Mouse (Mus musculus) forebrain, embryonic 11.5 days (tissue): ENCODE data around the gene Dcaf10. TPM values are rescaled to one million over a fixed set of nuclear protein-coding genes. Genes with fewer than 3 reads are reported as not detected.

Source experiments
- ATAC-seq: fragments of 200-750 bp; cut with Nextera tagmentation; replicated peaks from 2 replicates; pipeline ENCODE4 v1.8.0; 2017; ENCODE audit warnings: moderate TSS enrichment; ENCODE audit not compliant: low FRiP score
- DNase-seq: peaks from one replicate; pipeline ENCODE4 v3.0.0-alpha.2; 2017; ENCODE audit warnings: low spot score
- H3K27ac ChIP-seq: fragments of 300-500 bp; sonication (generic); 2 replicates; pipeline ENCODE4 v1.5.1; 2014; ENCODE audit warnings: low read depth, low read length
- H3K27me3 ChIP-seq: fragments of 300-500 bp; sonication (generic); 2 replicates; pipeline ENCODE4 v1.6.1; 2014; ENCODE audit warnings: mild to moderate bottlenecking, low read length, mixed read lengths; ENCODE audit not compliant: control insufficient read depth, insufficient read depth
- H3K36me3 ChIP-seq: fragments of 300-500 bp; sonication (generic); 2 replicates; pipeline ENCODE4 v1.6.1; 2014; ENCODE audit warnings: mild to moderate bottlenecking, low read length, moderate library complexity, mixed read lengths; ENCODE audit not compliant: control insufficient read depth, insufficient read depth
- H3K4me1 ChIP-seq: fragments of 300-500 bp; sonication (generic); replicated peaks from 2 replicates; pipeline ENCODE4 v1.6.1; 2014; ENCODE audit warnings: low read length, mixed read lengths; ENCODE audit not compliant: control insufficient read depth, insufficient read depth
- H3K4me2 ChIP-seq: fragments of 300-500 bp; sonication (generic); 2 replicates; pipeline ENCODE4 v1.6.1; 2014; ENCODE audit warnings: low read depth, mild to moderate bottlenecking, low read length, moderate library complexity, mixed read lengths; ENCODE audit not compliant: severe bottlenecking
- H3K4me3 ChIP-seq: fragments of 300-500 bp; sonication (generic); 2 replicates; pipeline ENCODE4 v1.5.1; 2014; ENCODE audit warnings: low read depth, low read length
- H3K9ac ChIP-seq: fragments of 300-500 bp; sonication (generic); 2 replicates; pipeline ENCODE4 v1.6.1; 2014; ENCODE audit warnings: low read length
- H3K9me3 ChIP-seq: fragments of 300-500 bp; sonication (generic); 2 replicates; pipeline ENCODE4 v1.6.1; 2016; ENCODE audit warnings: low read length, mixed read lengths; ENCODE audit not compliant: control insufficient read depth
- WGBS: fragments of 180-500 bp; shearing (Covaris S2); extraction: QIAGEN DNeasy Blood & Tissue Kit; methylation state at CpG from one replicate; pipeline ENCODE4 v1.1.7; 2014; 5-methylcytosine and 5-hydroxymethylcytosine counted together
- microRNA-seq: library from miRNA; unstranded; fragments of <30 nt; microRNA quantifications from one replicate; pipeline ENCODE4, GENCODE M21; 2016; ENCODE audit not compliant: insufficient number of aligned reads
- polyA plus RNA-seq: library from polyadenylated mRNA; unstranded; fragments of >200 nt; fragmentation: Nextera tagmentation; extraction: Ambion mirVana; gene quantifications from 2 replicates; pipeline ENCODE4 v1.2.1, GENCODE M21; 2014

Gene Dcaf10
- polyA plus RNA-seq, 1 experiment from 2014 or later, result 12.6 TPM

DNA sequence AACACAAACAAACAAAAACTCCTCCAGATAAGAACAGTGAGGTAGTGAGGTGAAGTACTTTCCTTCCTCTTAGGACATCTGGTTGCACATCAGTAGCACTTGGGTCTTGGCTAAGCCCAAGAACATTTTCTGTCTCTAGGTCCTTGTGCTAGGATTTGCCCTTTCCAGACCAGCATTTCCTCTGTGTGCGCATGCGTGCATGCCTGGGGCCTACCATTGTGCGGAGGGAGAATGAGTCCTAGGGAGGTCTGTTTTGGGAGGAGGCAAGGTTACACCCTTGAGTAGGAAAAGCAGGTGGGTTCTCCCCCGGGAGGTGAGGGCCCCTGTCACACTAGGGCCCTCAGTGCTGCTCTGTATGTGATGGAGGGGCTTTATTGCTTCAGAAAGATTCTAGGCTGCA, 77.2 kb downstream of the Dcaf10 start:
- Histone ChIP-seq H3K27ac (no peak overlapping the region), H3K4me3 (no peak overlapping the region), H3K9me3 (no peaks in the 10 kb centered on the region), H3K27me3 (no peaks in the 10 kb centered on the region), H3K9ac (no peak overlapping the region), H3K4me1 (peaks cover 24% of the 10 kb centered on the region), H3K36me3 (no peaks in the 10 kb centered on the region), H3K4me2 (no peak overlapping the region)
- WGBS, result 76% methylated on average over 4 of the region's 4 CpGs
- ATAC-seq, result no peak
- DNase-seq, result no peak

DNA sequence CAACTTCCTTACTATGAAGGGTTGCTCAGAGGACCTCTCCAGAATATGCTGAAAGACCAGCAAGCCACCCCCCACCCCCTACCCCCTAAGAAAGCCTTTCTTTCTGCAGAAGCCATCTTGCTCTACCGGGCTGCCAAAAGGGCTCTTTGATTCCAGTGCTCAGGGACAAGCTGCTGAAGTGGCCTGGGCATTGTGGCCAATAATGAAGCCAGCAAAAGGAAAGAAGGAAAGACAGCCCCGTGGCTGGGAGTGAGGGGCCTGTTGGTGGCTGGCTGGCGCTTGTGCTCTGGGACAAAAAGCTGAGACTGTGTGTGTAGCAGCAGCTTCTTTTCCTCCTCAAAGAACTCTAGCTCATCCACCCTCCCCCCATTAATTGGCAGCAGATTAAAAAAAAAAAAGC, 78.8 kb downstream of the Dcaf10 start:
- Histone ChIP-seq H3K27me3 (no peaks in the 10 kb centered on the region), H3K27ac (peak overlapping the region; percentile 42; the same call in 1 of the 2 replicates), H3K4me2 (no peak overlapping the region), H3K4me1 (peaks cover 25% of the 10 kb centered on the region), H3K9me3 (no peaks in the 10 kb centered on the region), H3K36me3 (no peaks in the 10 kb centered on the region), H3K9ac (no peak overlapping the region), H3K4me3 (no peak overlapping the region)
- WGBS, result 17% methylated on average over 3 of the region's 3 CpGs
- no peak for DNase-seq
- no peak for ATAC-seq

DNA sequence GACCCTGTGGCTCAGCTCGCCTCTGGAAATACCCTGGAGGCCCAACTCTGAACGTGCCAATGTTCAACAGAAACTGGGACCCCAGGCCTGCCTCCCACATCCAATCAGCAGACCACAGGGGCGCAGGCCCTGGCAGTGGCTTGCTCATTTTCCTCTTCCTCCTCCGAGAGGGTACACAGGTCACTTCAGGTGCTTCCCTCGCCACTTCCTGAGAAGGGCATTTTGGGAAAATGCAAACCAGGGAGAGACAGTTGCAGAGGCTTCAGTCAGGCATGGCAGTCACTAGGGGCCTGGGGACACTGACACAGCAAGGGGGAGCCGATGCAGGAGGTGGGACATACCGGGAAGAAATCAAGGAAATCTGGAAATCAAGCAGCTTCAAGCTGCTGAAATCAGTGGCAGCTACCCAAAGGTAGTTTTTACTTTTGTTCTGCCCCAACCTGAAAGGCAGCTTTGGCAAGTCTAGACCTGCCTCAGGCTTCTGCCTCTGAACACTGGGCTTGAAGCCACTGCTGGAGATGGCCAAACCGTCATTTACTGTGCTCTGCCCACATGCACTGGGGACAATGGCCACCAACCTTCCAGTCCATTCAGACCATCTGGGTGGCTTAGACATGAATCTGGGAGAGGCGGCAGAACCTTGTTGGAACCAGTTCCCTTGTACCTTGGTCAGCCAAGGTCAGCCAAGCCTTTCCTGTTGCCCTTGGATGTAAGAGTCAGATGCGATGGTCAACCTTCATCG, 79.8 kb downstream of the Dcaf10 start:
- Histone ChIP-seq H3K4me3 (no peak overlapping the region), H3K4me1 (peaks cover 25% of the 10 kb centered on the region), H3K9me3 (no peaks in the 10 kb centered on the region), H3K27ac (peak overlapping the region; percentile 42), H3K36me3 (no peaks in the 10 kb centered on the region), H3K9ac (0 out of 2 replicates have a peak overlapping the region, but pooled peaks have one; percentile 3), H3K4me2 (no peak overlapping the region), H3K27me3 (no peaks in the 10 kb centered on the region)
- 71% methylated on average over 11 of the region's 11 CpGs for WGBS
- ATAC-seq (no peak), DNase-seq (no peak)

DNA sequence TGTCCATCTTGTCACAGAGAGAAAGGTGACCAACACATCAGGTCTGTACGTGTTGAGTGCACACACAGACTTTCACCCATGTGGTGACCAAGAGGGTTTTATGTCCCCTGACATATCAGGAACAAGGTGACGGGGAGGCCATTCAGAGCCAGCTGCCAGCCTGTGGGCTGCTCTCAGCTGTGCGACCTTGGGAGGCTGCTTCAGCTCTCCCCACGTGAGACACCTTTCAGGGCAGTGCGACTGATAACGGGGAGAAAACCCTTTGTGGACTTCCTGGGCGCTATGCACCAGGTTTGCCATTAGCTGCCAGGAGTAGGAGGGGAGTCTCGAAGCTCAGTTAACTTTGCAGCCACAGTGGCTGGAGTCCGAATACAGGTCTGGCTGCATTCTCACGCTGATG, 80.7 kb downstream of the Dcaf10 start:
- Histone ChIP-seq H3K4me3 (no peak overlapping the region), H3K36me3 (no peaks in the 10 kb centered on the region), H3K9me3 (no peaks in the 10 kb centered on the region), H3K27me3 (no peaks in the 10 kb centered on the region), H3K9ac (no peak overlapping the region), H3K27ac (no peak overlapping the region), H3K4me2 (no peak overlapping the region), H3K4me1 (peaks cover 29% of the 10 kb centered on the region)
- 85% methylated on average over 10 of the region's 10 CpGs for WGBS
- ATAC-seq (no peak), DNase-seq (no peak)

DNA sequence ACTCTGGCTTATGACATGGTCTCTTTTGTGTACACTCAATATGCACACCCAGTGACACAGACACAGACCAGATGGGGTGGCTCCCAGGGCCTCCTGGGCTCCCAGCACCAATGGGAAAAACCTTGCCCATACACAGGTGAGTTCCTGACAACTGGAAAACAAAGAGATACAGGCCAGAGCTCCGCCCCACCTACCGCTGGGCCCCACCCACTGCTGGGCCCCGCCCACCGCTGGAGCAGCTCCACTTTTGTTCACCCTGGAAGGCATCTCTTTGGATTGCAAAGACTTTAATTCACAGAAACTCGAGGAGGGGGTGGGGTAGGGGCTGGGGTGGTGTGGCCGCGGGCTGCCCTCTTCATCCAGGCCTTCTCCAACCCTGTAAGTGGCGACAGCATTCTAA, 81.5 kb downstream of the Dcaf10 start:
- no peaks in the 10 kb centered on the region for H3K36me3 ChIP-seq
- no peak overlapping the region for H3K9ac ChIP-seq
- H3K4me2 ChIP-seq, result no peak overlapping the region
- ATAC-seq (peak; percentile 22; the same call in 1 of the 2 replicates), DNase-seq (no peak)
- peaks cover 31% of the 10 kb centered on the region for H3K4me1 ChIP-seq
- H3K9me3 ChIP-seq, result no peaks in the 10 kb centered on the region
- no peaks in the 10 kb centered on the region for H3K27me3 ChIP-seq
- H3K4me3 ChIP-seq, result no peak overlapping the region
- 9% methylated on average over 8 of the region's 8 CpGs for WGBS
- H3K27ac ChIP-seq, result no peak overlapping the region

DNA sequence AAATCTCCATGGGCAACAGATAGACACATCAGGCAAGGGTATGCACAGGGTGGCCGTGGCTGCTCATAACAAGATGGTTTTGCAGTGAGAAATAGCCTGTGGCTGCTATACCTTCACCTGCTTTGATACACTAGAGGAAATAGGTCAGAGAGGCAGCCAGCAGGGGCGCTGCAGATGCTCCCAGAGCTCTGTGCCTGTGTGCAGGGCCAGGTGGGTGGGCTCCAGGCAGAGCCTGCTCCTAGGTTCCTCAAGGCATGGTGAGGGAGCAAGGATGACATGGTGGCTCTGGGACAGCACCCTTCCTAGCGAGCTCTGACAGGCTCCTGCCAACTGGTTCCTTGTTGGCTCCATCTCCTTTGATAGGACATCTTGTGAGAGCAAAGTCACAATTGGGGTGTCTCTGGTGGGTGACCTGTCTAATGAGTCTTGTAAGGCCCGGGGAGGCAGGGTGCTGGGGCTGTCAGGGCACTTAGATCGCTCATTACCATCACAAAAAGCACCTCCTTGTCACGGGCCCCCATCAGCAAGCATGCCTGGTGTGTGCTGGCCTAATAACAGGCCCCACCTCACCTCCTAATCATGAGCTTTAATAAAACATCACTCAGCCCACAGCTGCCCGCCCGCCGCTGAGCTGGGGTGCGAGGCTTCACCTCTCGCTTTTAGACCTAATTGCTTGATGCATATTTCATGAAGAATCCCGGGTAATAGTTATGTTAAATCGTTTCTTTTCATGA, 85.0 kb downstream of the Dcaf10 start:
- peak; percentile 74 for DNase-seq
- H3K36me3 ChIP-seq, result no peaks in the 10 kb centered on the region
- H3K4me3 ChIP-seq, result no peak overlapping the region
- no peaks in the 10 kb centered on the region for H3K27me3 ChIP-seq
- H3K9ac ChIP-seq, result no peak overlapping the region
- H3K4me1 ChIP-seq, result peaks cover 18% of the 10 kb centered on the region
- WGBS, result 52% methylated on average over 13 of the region's 13 CpGs
- H3K27ac ChIP-seq, result peak overlapping the region; percentile 50
- peak; percentile 60; the same call in 1 of the 2 replicates for ATAC-seq
- no peaks in the 10 kb centered on the region for H3K9me3 ChIP-seq
- no peak overlapping the region for H3K4me2 ChIP-seq

Small RNA genes lying within 50 kb of the gene (microRNA-seq; reads per million reads assigned to microRNA genes)
- not detected for gene Gm25692

Other genes starting within 250 kb of the Dcaf10 start
- gene Tomm5, start 234.0 kb upstream of the Dcaf10 start, polyA plus RNA-seq, result 172 and 184 TPM in 2 replicates
- gene Frmpd1, start 157.2 kb upstream of the Dcaf10 start, polyA plus RNA-seq, result 1.3 TPM in 2 replicates
- 14.1 and 15.4 TPM in 2 replicates for gene Trmt10b, start 45.0 kb upstream of the Dcaf10 start, polyA plus RNA-seq
- 98.0 and 113 TPM in 2 replicates for gene Exosc3, start 631 bp downstream of the Dcaf10 start, polyA plus RNA-seq
- 79.4 and 87.0 TPM in 2 replicates for gene Slc25a51, start 66.7 kb downstream of the Dcaf10 start, polyA plus RNA-seq
- gene Shb, start 190.4 kb downstream of the Dcaf10 start, polyA plus RNA-seq, result 8.2 and 9.7 TPM in 2 replicates